Mouse (Mus musculus) CH12.LX (cell line): ENCODE data around the gene Mocs1.

Experiments
- CTCF ChIP-seq, 2 experiments: IDR thresholded peaks in 1 of 2; conservative IDR thresholded peaks in 1 of 2; 2 replicates each; pipeline ENCODE4 v1.5.1; 2011 to 2012; ENCODE audit warnings: low read depth in 2 of 2, low read length in 2 of 2, improper control_type of control experiment in 1 of 2, inconsistent platforms in 1 of 2, mild to moderate bottlenecking in 1 of 2, moderate library complexity in 1 of 2
- IRF4 ChIP-seq: IDR thresholded peaks from 2 replicates; pipeline ENCODE4 v1.6.1; 2014; ENCODE audit warnings: low read depth, mild to moderate bottlenecking, inconsistent platforms, low read length, improper control_type of control experiment
- JUND ChIP-seq: conservative IDR thresholded peaks from 2 replicates; pipeline ENCODE4 v1.6.1; 2011; ENCODE audit warnings: low read depth, low read length, improper control_type of control experiment
- KAT2A ChIP-seq: IDR thresholded peaks from 2 replicates; pipeline ENCODE4 v1.6.1; 2012; ENCODE audit warnings: low read length, improper control_type of control experiment, inconsistent platforms; ENCODE audit not compliant: insufficient replicate concordance
- MAFK ChIP-seq: IDR thresholded peaks from 2 replicates; pipeline ENCODE4 v1.6.1; 2011; ENCODE audit warnings: low read length, improper control_type of control experiment; ENCODE audit not compliant: insufficient replicate concordance
- MAZ ChIP-seq: IDR thresholded peaks from 2 replicates; pipeline ENCODE4 v1.6.1; 2012; ENCODE audit warnings: low read depth, mild to moderate bottlenecking, inconsistent platforms, low read length, improper control_type of control experiment, moderate library complexity
- MEF2A ChIP-seq: IDR thresholded peaks from 2 replicates; pipeline ENCODE4 v1.6.1; 2014; ENCODE audit warnings: low read depth, mild to moderate bottlenecking, inconsistent platforms, low read length, improper control_type of control experiment, borderline replicate concordance
- POLR2A ChIP-seq: IDR thresholded peaks from 2 replicates; pipeline ENCODE4 v1.6.1; 2011; ENCODE audit warnings: low read depth, mild to moderate bottlenecking, improper control_type of control experiment, low read length
- ZC3H11A ChIP-seq: IDR thresholded peaks from 2 replicates; pipeline ENCODE4 v1.6.1; 2012; ENCODE audit warnings: low read depth, mild to moderate bottlenecking, inconsistent platforms, low read length, improper control_type of control experiment

DNA sequence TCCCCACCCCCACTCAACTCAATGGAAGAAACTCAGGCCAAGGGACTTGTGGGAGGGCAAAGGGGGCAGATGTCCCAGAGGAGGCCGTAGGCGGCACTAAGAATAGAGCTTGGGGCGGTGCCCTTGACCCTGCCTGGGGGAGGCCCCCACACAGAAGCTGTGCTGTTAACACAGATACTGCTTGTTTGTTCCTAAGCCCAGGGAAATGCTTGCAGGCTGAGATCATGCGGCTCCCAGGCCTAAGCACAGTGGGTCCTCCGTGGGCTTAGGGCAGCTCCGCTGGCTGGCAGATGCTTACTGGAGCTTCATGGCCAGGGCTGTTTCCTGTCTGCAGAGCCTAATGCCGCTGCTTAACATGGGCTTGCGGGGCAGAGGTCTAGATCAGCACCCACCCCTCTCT lies 44.5 kb downstream of the Mocs1 start:
- TF ChIP-seq CTCF (conservative IDR thresholded peaks at IDR 0.05 in 1 of 2, IDR thresholded peaks at IDR 0.05 in 1 of 2; ENCODE audit: low read depth in 2 of 2, low read length in 2 of 2) (no peak), POLR2A (no peak), KAT2A (no peak), MEF2A (no peak), IRF4 (no peak), MAZ (no peak), ZC3H11A (no peak), MAFK (no peak), JUND (no peak)
